Mouse (Mus musculus) forebrain, embryonic 16.5 days (tissue): ENCODE results near the gene Sec22b. TPM values are rescaled to one million over a fixed set of nuclear protein-coding genes. Genes with fewer than 3 reads are reported as not detected.

Source experiments
- ATAC-seq: fragments of 200-750 bp; cut with Nextera tagmentation; 2 replicates; pipeline ENCODE4 v1.8.0; 2017; ENCODE audit warnings: mild to moderate bottlenecking, moderate library complexity
- H3K27ac ChIP-seq: fragments of 300-500 bp; sonication (generic); 2 replicates; pipeline ENCODE4 v1.5.1; 2014; ENCODE audit warnings: low read length, control low read depth
- H3K27me3 ChIP-seq: fragments of 300-500 bp; sonication (generic); replicated peaks from 2 replicates; pipeline ENCODE4 v1.6.1; 2014; ENCODE audit warnings: low read length; ENCODE audit not compliant: control insufficient read depth, insufficient read depth
- H3K36me3 ChIP-seq: fragments of 300-500 bp; sonication (generic); 2 replicates; pipeline ENCODE4 v1.6.1; 2014; ENCODE audit not compliant: control insufficient read depth, insufficient read depth
- H3K4me1 ChIP-seq: fragments of 300-500 bp; sonication (generic); replicated peaks from 2 replicates; pipeline ENCODE4 v1.6.1; 2014; ENCODE audit warnings: low read length; ENCODE audit not compliant: control insufficient read depth, insufficient read depth
- H3K4me2 ChIP-seq: fragments of 300-500 bp; sonication (generic); 2 replicates; pipeline ENCODE4 v1.6.1; 2014; ENCODE audit warnings: mild to moderate bottlenecking, low read length, control low read depth
- H3K4me3 ChIP-seq: fragments of 300-500 bp; sonication (generic); replicated peaks from 2 replicates; pipeline ENCODE4 v1.5.1; 2014; ENCODE audit warnings: mild to moderate bottlenecking, low read length, control low read depth
- H3K9ac ChIP-seq: fragments of 300-500 bp; sonication (generic); replicated peaks from 2 replicates; pipeline ENCODE4 v1.6.1; 2014; ENCODE audit warnings: low read depth, low read length, control low read depth
- H3K9me3 ChIP-seq: fragments of 300-500 bp; sonication (generic); 2 replicates; pipeline ENCODE4 v1.6.1; 2016; ENCODE audit warnings: low read length; ENCODE audit not compliant: control insufficient read depth
- WGBS: fragments of 180-500 bp; shearing (Covaris S2); extraction: QIAGEN DNeasy Blood & Tissue Kit; methylation state at CpG from one replicate; pipeline ENCODE4 v1.1.7; 2014; 5-methylcytosine and 5-hydroxymethylcytosine counted together
- polyA plus RNA-seq: library from polyadenylated mRNA; unstranded; fragments of >200 nt; fragmentation: Nextera tagmentation; extraction: Ambion mirVana; gene quantifications from 2 replicates; pipeline ENCODE4 v1.2.1, GENCODE M21; 2015

The Sec22b gene
- polyA plus RNA-seq, 1 experiment from 2014 or later = 108 TPM

DNA sequence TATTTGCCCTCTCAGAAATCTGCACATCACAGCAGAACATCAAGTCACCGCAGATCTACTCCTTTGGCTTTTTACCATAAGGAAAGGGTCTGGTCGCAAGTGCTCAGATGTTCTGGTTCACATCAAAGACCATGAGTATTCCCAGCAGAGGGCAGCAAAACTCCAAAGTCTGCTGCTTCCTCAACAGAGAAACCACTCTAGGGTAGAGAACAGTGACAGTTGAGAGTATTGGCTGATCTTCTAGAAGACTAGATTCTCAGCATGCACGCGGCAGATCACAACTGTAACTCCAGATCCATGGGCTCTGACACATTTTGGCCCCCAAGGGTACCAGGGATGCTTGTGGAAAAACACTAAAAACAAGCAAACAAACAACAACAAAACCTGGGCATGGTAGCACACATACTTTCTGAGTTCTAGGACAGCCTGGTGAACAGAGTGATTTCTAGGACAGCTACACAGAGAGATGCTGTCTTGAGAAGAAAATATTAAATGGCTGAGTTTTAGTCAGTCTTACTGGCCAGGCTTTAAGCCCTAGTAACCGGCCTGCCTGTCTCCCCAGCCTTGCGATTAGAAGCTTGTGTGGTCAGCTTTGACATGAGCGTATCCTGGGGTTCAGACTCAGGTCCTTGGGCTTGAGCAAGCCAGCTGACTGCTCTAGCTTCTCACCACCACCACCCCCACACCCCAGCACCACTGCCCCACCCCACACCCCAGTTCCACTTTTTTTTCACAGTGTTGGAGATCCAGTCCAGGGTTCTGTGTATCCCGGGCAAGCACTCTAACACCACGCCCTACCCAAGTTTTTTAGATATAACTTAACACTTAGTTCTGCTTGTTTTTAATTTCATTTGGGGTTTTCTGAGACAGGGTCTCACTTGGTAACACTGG is 28.2 kb downstream of the Sec22b start:
- Histone ChIP-seq H3K36me3 (no peaks in the 10 kb centered on the region), H3K4me2 (no peak overlapping the region), H3K4me1 (peaks cover 7% of the 10 kb centered on the region), H3K27ac (no peak overlapping the region), H3K9ac (no peak overlapping the region), H3K4me3 (no peak overlapping the region), H3K27me3 (0 out of 2 replicates have a peak, but pooled peaks cover 2% of the 10 kb centered on the region), H3K9me3 (no peaks in the 10 kb centered on the region)
- WGBS = 59% methylated on average over 9 of the region's 9 CpGs
- ATAC-seq = peak; percentile 84

- no peaks in the 10 kb centered on the region for H3K9me3 ChIP-seq
- H3K4me1 ChIP-seq = peaks cover 7% of the 10 kb centered on the region
- H3K27ac ChIP-seq = no peak overlapping the region
- H3K4me3 ChIP-seq = no peak overlapping the region
- no peak for ATAC-seq
- H3K27me3 ChIP-seq = 0 out of 2 replicates have a peak, but pooled peaks cover 2% of the 10 kb centered on the region
- H3K9ac ChIP-seq = no peak overlapping the region
- H3K36me3 ChIP-seq = no peaks in the 10 kb centered on the region
- WGBS = 66% methylated on average over 12 of the region's 12 CpGs
- no peak overlapping the region for H3K4me2 ChIP-seq
Observed at GRCm38 (mm10) chr3:97930141-97930786, 29.3 kb downstream of the Sec22b start.

GRCm38 (mm10) chr3:97930787-97931158 is 29.8 kb downstream of the Sec22b start:
- Histone ChIP-seq H3K4me1 (peaks cover 7% of the 10 kb centered on the region), H3K9me3 (no peaks in the 10 kb centered on the region), H3K36me3 (no peaks in the 10 kb centered on the region), H3K9ac (no peak overlapping the region), H3K4me2 (no peak overlapping the region), H3K27me3 (0 out of 2 replicates have a peak, but pooled peaks cover 2% of the 10 kb centered on the region), H3K4me3 (no peak overlapping the region), H3K27ac (no peak overlapping the region)
- 71% methylated on average over 8 of the region's 8 CpGs for WGBS
- no peak for ATAC-seq

GRCm38 (mm10) chr3:97931310-97931885 is 30.4 kb downstream of the Sec22b start:
- 69% methylated on average over 7 of the region's 7 CpGs for WGBS
- no peaks in the 10 kb centered on the region for H3K36me3 ChIP-seq
- no peaks in the 10 kb centered on the region for H3K9me3 ChIP-seq
- H3K4me2 ChIP-seq = no peak overlapping the region
- H3K4me3 ChIP-seq = no peak overlapping the region
- no peak overlapping the region for H3K27ac ChIP-seq
- H3K9ac ChIP-seq = no peak overlapping the region
- 0 out of 2 replicates have a peak, but pooled peaks cover 2% of the 10 kb centered on the region for H3K27me3 ChIP-seq
- ATAC-seq = no peak
- peaks cover 7% of the 10 kb centered on the region for H3K4me1 ChIP-seq

DNA sequence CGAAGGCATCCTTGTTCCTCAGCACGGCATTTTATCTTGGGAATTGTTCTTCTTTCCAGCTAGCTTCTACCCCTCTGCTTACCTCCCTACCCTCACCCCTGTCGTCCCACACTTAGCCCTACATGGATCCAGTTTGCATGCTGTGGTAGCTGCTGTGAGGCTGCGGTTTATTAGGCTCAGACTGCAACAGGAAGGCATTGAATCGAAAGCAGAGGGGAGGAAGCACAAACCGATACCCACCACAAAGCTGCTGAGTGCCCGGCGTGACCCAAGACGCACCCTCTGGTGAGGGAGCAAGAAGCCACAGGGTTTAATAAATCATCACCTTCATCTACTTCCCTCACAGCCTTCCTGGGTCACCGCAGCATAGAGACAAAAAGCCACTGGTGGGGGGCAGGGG is 31.1 kb downstream of the Sec22b start:
- ATAC-seq = no peak
- H3K27me3 ChIP-seq = 0 out of 2 replicates have a peak, but pooled peaks cover 2% of the 10 kb centered on the region
- H3K9ac ChIP-seq = no peak overlapping the region
- no peak overlapping the region for H3K4me2 ChIP-seq
- no peaks in the 10 kb centered on the region for H3K36me3 ChIP-seq
- H3K27ac ChIP-seq = no peak overlapping the region
- WGBS = 34% methylated on average over 10 of the region's 10 CpGs
- H3K4me1 ChIP-seq = peaks cover 8% of the 10 kb centered on the region
- no peaks in the 10 kb centered on the region for H3K9me3 ChIP-seq
- no peak overlapping the region for H3K4me3 ChIP-seq

DNA sequence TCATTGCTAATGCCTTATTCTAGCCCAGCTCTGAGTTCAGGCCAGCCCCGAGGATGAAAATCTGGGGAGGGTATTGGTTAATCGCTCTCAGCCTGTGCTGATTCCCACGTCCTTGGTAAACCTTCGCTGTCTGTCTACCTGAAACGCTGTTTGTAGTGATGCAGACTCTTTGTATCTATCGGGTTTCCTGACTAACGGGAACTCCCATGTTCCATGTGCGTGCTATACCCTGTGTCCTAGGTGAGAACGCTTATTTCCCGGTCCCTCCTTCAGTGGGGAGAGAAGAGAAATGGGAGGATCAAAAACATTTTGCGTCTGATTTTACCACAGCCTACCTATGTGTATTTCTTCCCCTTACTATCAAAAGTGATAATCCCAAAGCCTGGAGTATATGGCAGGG is 31.8 kb downstream of the Sec22b start:
- no peak overlapping the region for H3K27ac ChIP-seq
- H3K27me3 ChIP-seq = 0 out of 2 replicates have a peak, but pooled peaks cover 2% of the 10 kb centered on the region
- H3K9me3 ChIP-seq = no peaks in the 10 kb centered on the region
- 55% methylated on average over 11 of the region's 11 CpGs for WGBS
- peaks cover 12% of the 10 kb centered on the region for H3K4me1 ChIP-seq
- no peaks in the 10 kb centered on the region for H3K36me3 ChIP-seq
- H3K9ac ChIP-seq = no peak overlapping the region
- no peak overlapping the region for H3K4me2 ChIP-seq
- ATAC-seq = no peak
- H3K4me3 ChIP-seq = no peak overlapping the region

- WGBS = 44% methylated on average over 6 of the region's 6 CpGs
- Histone ChIP-seq H3K4me2 (no peak overlapping the region), H3K27ac (no peak overlapping the region), H3K27me3 (0 out of 2 replicates have a peak, but pooled peaks cover 2% of the 10 kb centered on the region), H3K9me3 (no peaks in the 10 kb centered on the region), H3K9ac (no peak overlapping the region), H3K4me1 (peaks cover 12% of the 10 kb centered on the region), H3K4me3 (no peak overlapping the region), H3K36me3 (no peaks in the 10 kb centered on the region)
- ATAC-seq = no peak
Observed at GRCm38 (mm10) chr3:97933251-97933650, 32.3 kb downstream of the Sec22b start.

GRCm38 (mm10) chr3:97933811-97934210 is 32.8 kb downstream of the Sec22b start:
- ATAC-seq = no peak
- 90% methylated on average over 5 of the region's 5 CpGs for WGBS
- Histone ChIP-seq H3K27me3 (0 out of 2 replicates have a peak, but pooled peaks cover 2% of the 10 kb centered on the region), H3K4me3 (no peak overlapping the region), H3K36me3 (no peaks in the 10 kb centered on the region), H3K27ac (no peak overlapping the region), H3K9ac (no peak overlapping the region), H3K9me3 (no peaks in the 10 kb centered on the region), H3K4me1 (peaks cover 13% of the 10 kb centered on the region), H3K4me2 (no peak overlapping the region)
